Mouse (Mus musculus) midbrain, embryonic 15.5 days (tissue): ENCODE results near the gene Ajuba. TPM values are rescaled to one million over a fixed set of nuclear protein-coding genes. Genes with fewer than 3 reads are reported as not detected.
A peak's percentile ranks its signal among the peaks of the same experiment; 100 is the strongest.

Source experiments
- ATAC-seq: fragments of 200-750 bp; cut with Nextera tagmentation; replicated peaks from 2 replicates; pipeline ENCODE4 v1.8.0; 2017; ENCODE audit warnings: moderate TSS enrichment
- H3K27ac ChIP-seq: fragments of 300-500 bp; sonication (generic); 2 replicates; pipeline ENCODE4 v1.5.1; 2015; ENCODE audit warnings: mild to moderate bottlenecking, inconsistent platforms
- H3K27me3 ChIP-seq: fragments of 300-500 bp; sonication (generic); replicated peaks from 2 replicates; pipeline ENCODE4 v1.6.1; 2015; ENCODE audit warnings: inconsistent platforms
- H3K36me3 ChIP-seq: fragments of 300-500 bp; sonication (generic); replicated peaks from 2 replicates; pipeline ENCODE4 v1.6.1; 2015; ENCODE audit warnings: inconsistent platforms
- H3K4me1 ChIP-seq: fragments of 300-500 bp; sonication (generic); 2 replicates; pipeline ENCODE4 v1.6.1; 2015; ENCODE audit warnings: inconsistent platforms
- H3K4me2 ChIP-seq: fragments of 300-500 bp; sonication (generic); 2 replicates; pipeline ENCODE4 v1.6.1; 2015; ENCODE audit warnings: inconsistent platforms, mild to moderate bottlenecking, moderate library complexity
- H3K4me3 ChIP-seq: fragments of 300-500 bp; sonication (generic); 2 replicates; pipeline ENCODE4 v1.5.1; 2015; ENCODE audit warnings: mild to moderate bottlenecking, inconsistent platforms
- H3K9ac ChIP-seq: fragments of 300-500 bp; sonication (generic); 2 replicates; pipeline ENCODE4 v1.6.1; 2015; ENCODE audit warnings: mild to moderate bottlenecking, inconsistent platforms
- H3K9me3 ChIP-seq: fragments of 300-500 bp; sonication (generic); 2 replicates; pipeline ENCODE4 v1.6.1; 2016; ENCODE audit warnings: inconsistent platforms
- WGBS: fragments of 180-500 bp; shearing (Covaris S2); methylation state at CpG from one replicate; pipeline ENCODE4 v1.1.7; 2015; ENCODE audit warnings: mixed read lengths; 5-methylcytosine and 5-hydroxymethylcytosine counted together
- polyA plus RNA-seq: library from polyadenylated mRNA; unstranded; fragments of >200 nt; fragmentation: Nextera tagmentation; extraction: Ambion mirVana; gene quantifications from 2 replicates; pipeline ENCODE4 v1.2.1, GENCODE M21; 2015

The Ajuba gene
- polyA plus RNA-seq, 1 experiment from 2014 or later: 8.7 TPM

DNA sequence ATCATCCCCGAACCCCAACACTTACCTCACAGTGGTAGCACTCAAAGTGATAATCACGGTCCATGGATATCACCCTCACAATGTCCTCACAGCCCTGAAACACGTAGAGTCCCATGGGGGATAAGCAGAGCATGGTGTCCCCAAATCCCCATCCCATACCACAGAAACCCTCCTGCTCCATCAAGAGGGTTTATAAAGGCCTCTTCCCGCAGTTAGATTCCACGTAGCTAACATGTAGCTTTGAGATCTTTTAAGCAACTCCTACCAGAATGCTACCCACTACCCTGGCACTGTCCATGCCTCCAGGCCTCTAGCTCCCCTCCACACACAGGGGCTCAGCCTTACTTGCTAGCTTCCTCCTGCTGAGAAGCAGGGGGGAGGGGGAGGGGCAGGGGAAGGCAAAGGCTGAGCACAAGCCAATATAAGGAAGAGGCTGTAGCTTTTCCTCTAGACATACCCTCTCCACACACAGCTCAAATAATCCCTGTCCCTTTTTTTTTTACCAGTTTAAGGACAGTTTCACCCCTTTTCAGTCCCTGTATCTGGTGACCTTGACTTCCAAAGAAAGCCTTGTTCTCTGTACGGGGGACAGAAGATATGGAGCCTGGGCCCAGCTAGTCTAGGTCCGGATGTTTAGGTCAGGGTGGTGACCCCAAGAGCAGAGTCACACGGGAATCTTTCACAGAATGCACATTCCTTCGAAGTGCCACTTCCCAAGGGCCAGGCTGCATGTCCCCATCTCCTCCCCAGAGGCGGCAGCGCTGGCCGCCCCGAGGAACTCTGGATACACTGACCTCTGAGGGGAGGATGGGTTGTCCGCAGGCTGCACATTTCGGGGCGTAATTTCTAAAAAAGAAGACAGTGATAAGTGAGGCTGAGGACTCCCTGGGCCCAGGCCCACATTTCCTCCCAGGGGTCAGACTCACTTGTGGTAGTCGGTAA is 7.6 kb downstream of the Ajuba start:
- ATAC-seq: 0 out of 2 replicates have a peak, but pooled peaks have one; percentile 14
- Histone ChIP-seq H3K4me3 (no peak overlapping the region), H3K9ac (no peak overlapping the region), H3K9me3 (no peaks in the 10 kb centered on the region), H3K4me1 (peaks cover 11% of the 10 kb centered on the region), H3K27ac (no peak overlapping the region), H3K4me2 (no peak overlapping the region), H3K27me3 (peaks cover 5% of the 10 kb centered on the region; the same call in 1 of the 2 replicates), H3K36me3 (no peaks in the 10 kb centered on the region)
- WGBS: 62% methylated on average over 17 of the region's 17 CpGs

DNA sequence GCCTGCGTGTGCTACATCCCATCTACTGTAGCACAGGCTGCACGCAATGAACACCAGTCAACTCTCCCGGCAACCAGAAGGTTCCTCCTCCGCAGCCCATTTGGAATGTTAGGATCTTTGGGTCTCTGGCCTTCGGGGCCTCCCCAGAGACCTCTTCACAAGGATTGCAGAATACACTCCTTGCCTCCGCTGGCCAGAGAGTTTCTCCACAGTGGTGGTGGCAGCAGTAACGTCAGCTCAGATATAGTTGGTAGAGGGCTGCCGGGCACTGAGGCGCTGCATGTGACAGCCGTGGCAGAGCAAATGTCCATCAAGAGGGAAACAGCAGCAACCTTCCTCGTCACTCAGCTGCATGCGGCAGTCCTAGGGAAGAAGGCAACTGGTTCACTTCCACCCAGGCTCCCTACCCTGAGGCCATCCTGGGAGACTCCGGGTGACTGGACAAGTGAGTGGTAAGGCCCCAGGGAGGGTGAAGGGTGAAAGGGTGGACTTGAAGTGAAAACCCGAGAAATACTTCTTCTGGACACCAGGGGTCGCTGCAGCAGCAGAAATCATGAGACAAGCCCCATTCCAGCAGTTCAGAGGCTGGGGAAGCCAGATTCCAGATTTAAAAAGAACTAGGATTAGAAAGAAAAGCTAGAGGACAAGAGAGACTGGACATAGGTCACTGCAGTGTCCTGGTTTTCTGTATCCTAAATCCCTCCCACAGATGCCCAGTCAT is 8.5 kb downstream of the Ajuba start:
- no peaks in the 10 kb centered on the region for H3K9me3 ChIP-seq
- 0 out of 2 replicates have a peak, but pooled peaks cover 5% of the 10 kb centered on the region for H3K27me3 ChIP-seq
- 73% methylated on average over 15 of the region's 15 CpGs for WGBS
- peaks cover 11% of the 10 kb centered on the region for H3K4me1 ChIP-seq
- H3K4me2 ChIP-seq: no peak overlapping the region
- no peak overlapping the region for H3K9ac ChIP-seq
- H3K36me3 ChIP-seq: no peaks in the 10 kb centered on the region
- H3K4me3 ChIP-seq: no peak overlapping the region
- no peak overlapping the region for H3K27ac ChIP-seq
- no peak for ATAC-seq

DNA sequence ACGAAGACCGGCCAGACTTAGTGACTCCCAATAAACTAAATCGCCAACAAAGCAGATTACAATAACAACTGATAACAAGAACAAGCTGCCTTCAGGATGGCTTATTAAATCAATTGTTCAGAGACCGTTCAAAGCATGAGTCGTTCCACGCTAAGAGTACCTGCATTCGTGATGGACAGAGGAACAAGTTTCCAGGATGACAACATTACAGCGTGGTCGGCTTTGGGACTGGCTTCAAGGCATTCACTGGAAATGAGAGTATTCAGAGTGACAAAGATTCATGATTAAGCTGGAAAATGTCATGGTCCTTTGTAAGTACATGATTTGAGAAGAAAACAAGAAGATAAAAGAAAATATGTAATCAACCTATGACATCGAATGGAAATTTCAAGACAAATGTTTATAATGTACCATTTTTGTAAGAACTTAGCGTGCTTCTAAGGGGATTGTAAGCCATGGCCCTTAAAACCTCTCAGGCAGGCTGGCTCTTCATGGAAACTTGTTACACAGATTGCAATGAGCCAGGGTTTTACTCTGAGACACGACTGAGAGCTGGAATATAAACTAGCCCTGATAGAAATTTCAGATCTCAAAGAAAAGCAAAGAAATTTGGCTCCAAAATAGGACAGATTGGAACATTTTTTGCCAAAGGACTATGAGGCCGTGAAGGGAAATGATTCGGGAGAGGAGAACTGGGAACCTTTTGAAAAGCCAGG is 16.7 kb downstream of the Ajuba start:
- 88% methylated on average over 14 of the region's 14 CpGs for WGBS
- no peaks in the 10 kb centered on the region for H3K27me3 ChIP-seq
- no peak overlapping the region for H3K9ac ChIP-seq
- H3K9me3 ChIP-seq: no peaks in the 10 kb centered on the region
- no peak overlapping the region for H3K4me2 ChIP-seq
- no peaks in the 10 kb centered on the region for H3K4me1 ChIP-seq
- no peak for ATAC-seq
- no peak overlapping the region for H3K4me3 ChIP-seq
- H3K27ac ChIP-seq: no peak overlapping the region
- no peaks in the 10 kb centered on the region for H3K36me3 ChIP-seq

- ATAC-seq: no peak
- Histone ChIP-seq H3K4me2 (no peak overlapping the region), H3K9me3 (no peaks in the 10 kb centered on the region), H3K27ac (no peak overlapping the region), H3K27me3 (no peaks in the 10 kb centered on the region), H3K9ac (no peak overlapping the region), H3K4me1 (peaks cover 17% of the 10 kb centered on the region), H3K36me3 (no peaks in the 10 kb centered on the region), H3K4me3 (no peak overlapping the region)
- WGBS: 81% methylated on average over 8 of the region's 8 CpGs
Measured at GRCm38 (mm10) chr14:54557330-54557729, 20.0 kb downstream of the Ajuba start.

DNA sequence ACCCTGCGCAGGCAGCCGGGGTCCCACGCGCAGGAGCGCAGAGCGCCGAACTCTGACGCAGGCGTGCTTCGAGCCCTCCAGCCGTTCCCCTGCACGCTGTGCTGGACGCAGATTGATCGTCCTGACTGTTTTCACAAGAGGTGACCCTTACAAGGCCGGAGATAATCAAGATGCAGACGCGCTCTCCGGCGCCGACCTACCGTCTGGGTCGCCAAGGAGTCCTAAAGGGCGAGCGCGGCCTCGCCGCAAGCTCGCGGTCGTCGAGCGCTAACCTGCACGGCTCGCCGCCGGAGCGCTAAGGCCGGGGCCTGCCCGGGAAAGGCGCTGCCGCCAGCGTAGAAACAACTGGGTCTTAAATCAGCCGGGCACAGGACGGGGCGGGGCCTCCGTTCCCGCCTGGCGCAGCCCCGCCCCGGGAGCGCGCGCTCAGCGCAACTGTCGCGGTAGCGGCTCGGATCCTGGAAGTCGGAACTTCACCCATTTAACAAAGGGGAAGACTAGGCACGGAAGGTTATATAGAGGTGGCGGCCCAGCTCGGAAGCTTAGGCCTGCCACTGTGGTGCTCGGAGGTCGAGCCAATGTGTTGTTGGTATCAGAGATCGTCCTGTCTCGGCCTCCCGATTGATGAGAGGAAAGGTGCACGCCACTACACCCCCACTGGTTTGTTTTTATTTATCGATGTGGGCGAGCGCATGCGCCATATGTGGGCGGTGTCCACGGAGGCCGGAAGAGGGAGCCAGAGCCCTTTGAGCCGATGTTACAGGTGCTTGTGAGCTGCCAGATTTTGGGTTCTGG is 23.2 kb downstream of the Ajuba start, which contains the start of gene Haus4:
TSS of gene Haus4 (minus strand) at position 642 of the 795 bp plus-strand sequence.
- H3K9ac ChIP-seq: peak within 1 kb of the TSS; percentile 49
- WGBS: under 1% methylated on average over 76 of the region's 76 CpGs

DNA sequence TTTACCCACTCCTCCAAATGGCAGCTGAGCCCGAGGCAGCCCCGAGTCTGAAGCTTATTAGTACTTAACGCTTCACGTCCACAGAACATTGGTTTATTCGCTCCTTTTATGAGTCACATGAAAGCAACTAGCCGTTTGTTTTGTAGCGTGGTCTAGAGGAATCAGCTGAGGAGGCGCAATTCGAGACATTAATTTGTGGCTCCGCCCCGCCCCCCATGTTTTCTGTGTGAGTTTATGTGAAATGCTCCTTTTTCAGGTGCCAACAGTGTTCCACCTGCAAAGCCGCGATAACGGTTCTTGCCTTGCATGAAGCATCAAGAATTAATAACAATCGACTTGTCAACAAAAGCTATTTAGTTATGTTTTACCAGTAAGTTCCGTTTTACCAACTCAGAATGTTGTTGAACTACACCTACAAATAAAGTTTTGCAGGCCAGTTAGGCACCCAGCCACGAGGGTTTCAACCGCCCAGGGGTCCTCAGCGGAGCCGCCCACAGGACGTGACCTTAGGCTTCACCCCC is 23.8 kb downstream of the Ajuba start:
- peak overlapping the region; percentile 49 for H3K9ac ChIP-seq
- peaks cover 17% of the 10 kb centered on the region for H3K4me1 ChIP-seq
- peak overlapping the region; percentile 55 for H3K27ac ChIP-seq
- peak overlapping the region; percentile 70 for H3K4me3 ChIP-seq
- H3K36me3 ChIP-seq: no peaks in the 10 kb centered on the region
- H3K4me2 ChIP-seq: peak overlapping the region; percentile 85
- ATAC-seq: peak; percentile 13; the same call in 1 of the 2 replicates
- no peaks in the 10 kb centered on the region for H3K27me3 ChIP-seq
- 3% methylated on average over 21 of the region's 21 CpGs for WGBS
- no peaks in the 10 kb centered on the region for H3K9me3 ChIP-seq

More for the DNA sequence above, 23.2 kb downstream of the Ajuba start, which contains the start of gene Haus4:
- peaks cover 17% of the 10 kb centered on the region for H3K4me1 ChIP-seq
- no peaks in the 10 kb centered on the region for H3K36me3 ChIP-seq
- H3K27ac ChIP-seq: peak within 1 kb of the TSS; percentile 55
- ATAC-seq: peak; percentile 93
- H3K9me3 ChIP-seq: no peaks in the 10 kb centered on the region
- peak within 1 kb of the TSS; percentile 85 for H3K4me2 ChIP-seq
- peak within 1 kb of the TSS; percentile 70 for H3K4me3 ChIP-seq
- H3K27me3 ChIP-seq: no peaks in the 10 kb centered on the region

DNA sequence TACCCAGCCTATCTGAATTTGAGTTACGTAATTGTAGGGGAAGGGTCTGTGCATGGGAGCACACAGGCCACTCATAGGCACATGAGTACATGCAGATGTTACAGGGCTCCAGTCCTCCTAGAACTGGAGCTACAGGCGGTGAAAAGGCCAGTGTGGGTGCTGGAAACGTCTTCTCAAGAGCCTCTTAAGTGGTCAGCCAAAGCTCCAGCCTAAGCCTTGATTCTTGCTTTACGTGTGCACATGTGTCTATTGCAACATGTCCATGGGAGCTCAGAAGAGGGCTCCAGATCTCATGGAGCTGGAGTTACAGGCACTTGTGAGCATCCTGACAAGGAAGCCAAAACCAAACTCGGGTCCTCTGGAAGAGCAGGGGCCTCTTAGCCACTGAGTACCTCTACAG is 32.7 kb downstream of the Ajuba start:
- no peak overlapping the region for H3K9ac ChIP-seq
- no peak overlapping the region for H3K4me2 ChIP-seq
- WGBS: 89% methylated on average over 5 of the region's 5 CpGs
- H3K27ac ChIP-seq: no peak overlapping the region
- no peaks in the 10 kb centered on the region for H3K4me1 ChIP-seq
- no peaks in the 10 kb centered on the region for H3K27me3 ChIP-seq
- no peaks in the 10 kb centered on the region for H3K9me3 ChIP-seq
- H3K36me3 ChIP-seq: no peaks in the 10 kb centered on the region
- ATAC-seq: no peak
- H3K4me3 ChIP-seq: no peak overlapping the region

GRCm38 (mm10) chr14:54540771-54541170 is 36.6 kb downstream of the Ajuba start:
- Histone ChIP-seq H3K27ac (no peak overlapping the region), H3K36me3 (no peaks in the 10 kb centered on the region), H3K9ac (no peak overlapping the region), H3K4me2 (no peak overlapping the region), H3K27me3 (no peaks in the 10 kb centered on the region), H3K4me1 (no peaks in the 10 kb centered on the region), H3K4me3 (no peak overlapping the region), H3K9me3 (no peaks in the 10 kb centered on the region)
- ATAC-seq: no peak
- WGBS: 55% methylated on average over 11 of the region's 11 CpGs

DNA sequence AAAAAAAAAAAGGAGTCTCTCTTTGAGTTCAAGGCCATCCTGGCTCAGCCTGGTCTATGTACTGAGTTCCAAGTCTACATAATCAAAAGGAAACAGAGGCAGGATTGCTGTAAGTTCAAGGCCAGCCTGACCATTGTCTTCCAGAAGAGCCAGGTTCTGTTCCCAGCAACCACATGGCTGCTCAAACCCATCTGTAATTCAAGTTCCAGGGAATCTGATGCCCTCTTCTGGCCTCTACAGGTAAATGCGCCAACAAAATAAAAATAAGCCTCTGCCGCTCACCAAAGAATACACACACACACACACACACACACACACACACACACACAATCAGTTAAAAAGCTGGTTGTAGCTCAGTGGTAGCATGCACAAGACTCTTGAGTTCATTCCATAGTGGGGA is 38.8 kb downstream of the Ajuba start:
- Histone ChIP-seq H3K27me3 (no peaks in the 10 kb centered on the region), H3K36me3 (no peaks in the 10 kb centered on the region), H3K9me3 (no peaks in the 10 kb centered on the region), H3K4me1 (no peaks in the 10 kb centered on the region), H3K4me3 (no peak overlapping the region), H3K27ac (no peak overlapping the region), H3K4me2 (no peak overlapping the region), H3K9ac (no peak overlapping the region)
- 91% methylated on average over 2 of the region's 2 CpGs for WGBS
- ATAC-seq: no peak

DNA sequence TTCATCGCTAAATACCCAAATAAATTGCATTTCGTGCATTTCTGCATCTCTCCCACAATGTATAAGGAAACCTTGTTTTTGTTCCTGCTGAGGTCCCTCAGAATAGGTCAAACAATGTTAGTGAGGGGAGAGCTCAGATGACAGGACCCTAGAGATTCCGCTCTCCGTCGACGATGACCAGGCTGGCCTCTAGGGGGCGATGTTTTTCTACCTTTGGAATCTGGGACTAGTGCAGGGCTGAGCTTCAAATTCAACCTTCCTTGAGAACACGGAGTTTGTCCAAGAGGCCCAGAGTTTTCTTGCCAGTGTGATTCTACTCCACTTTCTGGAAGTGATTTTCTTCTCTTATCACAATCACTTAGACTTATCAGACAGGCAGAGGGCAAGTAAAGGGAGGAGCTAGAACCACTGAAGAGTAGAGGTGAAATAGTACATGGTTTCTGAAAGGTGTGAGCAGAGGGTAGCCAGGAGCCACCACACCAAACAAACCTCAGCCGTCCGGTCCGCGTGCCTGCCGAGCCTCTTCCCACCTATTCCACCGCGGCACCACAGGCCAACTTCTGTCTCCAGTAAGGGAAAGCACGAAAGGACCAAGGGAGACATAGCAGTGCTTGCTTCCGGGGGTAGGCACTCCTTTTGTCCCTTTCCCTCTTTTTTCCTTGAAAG is 48.8 kb downstream of the Ajuba start:
- WGBS: 11% methylated on average over 17 of the region's 17 CpGs
- Histone ChIP-seq H3K4me3 (no peak overlapping the region), H3K36me3 (no peaks in the 10 kb centered on the region), H3K27ac (peak overlapping the region; percentile 84; the same call in 1 of the 2 replicates), H3K4me1 (peaks cover 16% of the 10 kb centered on the region), H3K9ac (no peak overlapping the region), H3K9me3 (no peaks in the 10 kb centered on the region), H3K4me2 (peak overlapping the region; percentile 72; the same call in 1 of the 2 replicates), H3K27me3 (no peaks in the 10 kb centered on the region)
- peak; percentile 59 for ATAC-seq

GRCm38 (mm10) chr14:54528007-54528393 is 49.4 kb downstream of the Ajuba start:
- H3K27me3 ChIP-seq: no peaks in the 10 kb centered on the region
- H3K4me3 ChIP-seq: peak overlapping the region; percentile 45
- peak overlapping the region; percentile 72 for H3K4me2 ChIP-seq
- H3K9me3 ChIP-seq: no peaks in the 10 kb centered on the region
- WGBS: 20% methylated on average over 5 of the region's 5 CpGs
- H3K36me3 ChIP-seq: no peaks in the 10 kb centered on the region
- ATAC-seq: peak; percentile 41
- H3K4me1 ChIP-seq: peaks cover 16% of the 10 kb centered on the region
- H3K9ac ChIP-seq: no peak overlapping the region
- peak overlapping the region; percentile 84 for H3K27ac ChIP-seq
